Mouse (Mus musculus): ENCODE results near the gene Samd8. TPM values are rescaled to one million over a fixed set of nuclear protein-coding genes. Genes with fewer than 3 reads are reported as not detected.

The Samd8 gene
- 22.6 TPM for polyA plus RNA-seq (2014; fragmentation: Illumina TruSeq; extraction: RNeasy Lipid Tissue Mini Kit (QIAGEN cat#74804); ENCODE audit: low read depth, low replicate concordance)

GRCm38 (mm10) chr14:21750008-21750880, at the start of gene Samd8:
Gene Samd8 (plus strand): TSS chr14:21750531.

DNA sequence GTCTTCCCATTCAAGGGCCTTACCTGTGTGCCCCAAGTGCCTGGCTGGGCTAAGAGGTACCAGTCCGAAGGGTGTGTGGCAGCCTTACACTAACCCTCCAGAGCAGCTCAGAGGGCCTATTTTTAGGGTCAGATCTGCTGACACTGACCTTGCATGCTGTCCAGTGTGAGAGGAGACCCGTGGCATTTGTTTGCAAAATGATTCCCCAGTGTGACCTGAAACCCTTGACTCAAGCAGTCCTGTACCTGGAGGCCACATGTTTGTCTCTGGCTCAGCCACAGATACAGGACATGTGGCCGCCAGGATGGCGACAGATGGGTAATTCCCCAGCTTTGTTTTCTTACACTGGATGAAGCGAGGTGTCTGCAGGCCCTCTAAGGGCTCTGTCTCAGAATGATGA, 35.8 kb upstream of the Samd8 start, which contains the start of gene Dupd1:
Gene Dupd1, minus strand, starts transcription at position 91 of the 400 bp plus-strand sequence.

DNA sequence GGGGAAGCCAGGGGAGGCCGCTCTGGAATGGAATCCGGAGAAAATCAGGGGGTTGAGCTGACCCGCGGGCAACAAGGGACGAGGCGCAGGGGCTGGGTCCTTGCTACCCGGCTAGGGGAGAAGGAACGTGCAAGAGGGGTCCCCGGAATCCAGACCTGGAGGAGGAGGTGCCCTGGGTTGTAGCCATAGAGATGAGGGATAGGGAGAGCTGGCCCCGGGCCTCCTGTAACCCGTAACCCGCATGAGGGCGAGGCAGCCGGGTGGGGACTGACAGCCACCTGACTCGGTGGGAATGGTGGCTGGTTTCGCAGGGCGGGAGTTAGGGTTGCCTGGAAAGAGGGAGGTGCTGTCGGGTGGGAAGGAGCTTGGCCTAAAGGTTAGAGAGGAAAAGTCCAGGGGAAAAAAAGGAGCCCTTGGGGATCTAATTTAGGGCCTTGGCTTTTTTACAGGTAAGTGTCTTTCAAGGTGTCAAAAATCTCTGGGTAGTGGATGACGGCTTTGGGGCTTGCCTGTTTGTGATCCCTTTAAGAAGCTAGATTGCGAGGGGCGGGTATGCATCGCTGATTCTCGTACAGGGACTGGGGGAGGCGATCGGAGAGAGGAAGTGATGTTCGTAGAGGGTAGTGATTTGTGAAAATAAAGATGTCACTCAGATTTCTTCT, 681 bp downstream of the Samd8 start, which contains the start of gene Dusp13:
Gene Dusp13, minus strand, starts transcription at position 301 of the 662 bp plus-strand sequence.

GRCm38 (mm10) chr14:21824938-21825337, 74.6 kb downstream of the Samd8 start, which contains the start of gene Vdac2:
Gene Vdac2 (plus strand): TSS chr14:21825238.

Other genes starting within 250 kb of the Samd8 start
- not detected for gene Dupd1, start 36.0 kb upstream of the Samd8 start, polyA plus RNA-seq (2014; fragmentation: Illumina TruSeq; extraction: RNeasy Lipid Tissue Mini Kit (QIAGEN cat#74804); ENCODE audit: low read depth, low replicate concordance)
- not detected for gene Dusp13, start 650 bp downstream of the Samd8 start, polyA plus RNA-seq (2014; fragmentation: Illumina TruSeq; extraction: RNeasy Lipid Tissue Mini Kit (QIAGEN cat#74804); ENCODE audit: low read depth, low replicate concordance)
- 141 TPM for gene Vdac2, start 74.7 kb downstream of the Samd8 start, polyA plus RNA-seq (2014; fragmentation: Illumina TruSeq; extraction: RNeasy Lipid Tissue Mini Kit (QIAGEN cat#74804); ENCODE audit: low read depth, low replicate concordance)
- gene Comtd1, start 98.4 kb downstream of the Samd8 start, polyA plus RNA-seq (2014; fragmentation: Illumina TruSeq; extraction: RNeasy Lipid Tissue Mini Kit (QIAGEN cat#74804); ENCODE audit: low read depth, low replicate concordance) = 0.21 TPM
- gene Zfp503, start 239.1 kb downstream of the Samd8 start, polyA plus RNA-seq (2014; fragmentation: Illumina TruSeq; extraction: RNeasy Lipid Tissue Mini Kit (QIAGEN cat#74804); ENCODE audit: low read depth, low replicate concordance) = 1.4 TPM